Mouse (Mus musculus) E14TG2a.4 (cell line): Measurements from ENCODE around the gene Nexn.

Experiments used
- CTCF ChIP-seq: conservative IDR thresholded peaks from 2 replicates; pipeline ENCODE4 v1.5.1; 2014; ENCODE audit warnings: low read length
- NANOG ChIP-seq: IDR thresholded peaks from 2 replicates; pipeline ENCODE4 v1.6.1; 2014; ENCODE audit warnings: borderline replicate concordance, low read length, mixed read lengths
- POU5F1 ChIP-seq: IDR thresholded peaks from 2 replicates; pipeline ENCODE4 v1.6.1; 2014; ENCODE audit warnings: low read length, borderline replicate concordance

- no peak for TF ChIP-seq POU5F1
- no peak for TF ChIP-seq CTCF
- TF ChIP-seq NANOG, result no peak
These were observed 42.5 kb upstream of the Nexn start for GRCm38 (mm10) chr3:152308485-152309249.
